In genomic region chr15:81049401-81050053, GRCm38 (mm10) we compare ENCODE assay signal across 9 mouse cellular contexts.
DNase-seq lines count a peak whose midpoint lies in the region; ATAC-seq and TF ChIP-seq lines count a peak whose summit lies in the region.
"Had no signal": no experiment of that assay in that cellular context is flagged by ENCODE, and none has a peak within 500 bp of the region (broad histone marks: within the 10 kb centered on the region; RNA-seq: fewer than 3 reads in every experiment).

No protein-coding gene starts in this region.

- no peak for ATAC-seq in kidney, embryonic 14.5 days (ENCODE audit: low FRiP score, low TSS enrichment)
- peak; percentile 68 for ATAC-seq in monocyte, adult 5-6 weeks (replicated peaks; ENCODE audit: insufficient number of reproducible peaks, low FRiP score, low TSS enrichment, poor library complexity, severe bottlenecking)
- no peak for ATAC-seq in forebrain, embryonic 16.5 days

- DNase-seq in kidney, adult 18-20 months, result peak; percentile 34
- DNase-seq in c-Kit-positive CD71-negative TER-119-negative erythroid progenitor cells, embryonic 14.5 days (ENCODE audit: low read depth), result peak; percentile 47
- no peak for DNase-seq in gastrocnemius, postnatal 36 days
- DNase-seq in layer of hippocampus, postnatal 36 days, result no peak

- H3K9ac ChIP-seq in kidney, embryonic 14.5 days (ENCODE audit: low read depth, low read length), result no peak overlapping the region
- no peak overlapping the region for H3K9ac ChIP-seq in forebrain, embryonic 16.5 days (replicated peaks; ENCODE audit: low read depth, low read length)
- H3K9ac ChIP-seq: embryonic facial prominence, embryonic 13.5 days had no signal

- no peak overlapping the region for H3K4me2 ChIP-seq in kidney, embryonic 14.5 days (replicated peaks; ENCODE audit: low read depth, low read length)
- no peak overlapping the region for H3K4me2 ChIP-seq in forebrain, embryonic 16.5 days (ENCODE audit: low read length)
- H3K4me2 ChIP-seq: embryonic facial prominence, embryonic 13.5 days had no signal

- H3K4me1 ChIP-seq in kidney, embryonic 14.5 days (ENCODE audit: control insufficient read depth, insufficient read depth, low read length), result peaks cover 4% of the 10 kb centered on the region; the same call in 1 of the 2 replicates
- H3K4me1 ChIP-seq in E14TG2a.4 (replicated peaks; ENCODE audit: low read depth, low read length), result peaks cover 19% of the 10 kb centered on the region
- no peaks in the 10 kb centered on the region for H3K4me1 ChIP-seq in forebrain, embryonic 16.5 days (replicated peaks; ENCODE audit: control insufficient read depth, insufficient read depth, low read length)
- H3K4me1 ChIP-seq: embryonic facial prominence, embryonic 13.5 days had no signal

- H3K27ac ChIP-seq in kidney, embryonic 14.5 days (ENCODE audit: low read depth, low read length), result no peak overlapping the region
- H3K27ac ChIP-seq in forebrain, embryonic 16.5 days (ENCODE audit: low read length), result no peak overlapping the region
- H3K27ac ChIP-seq: embryonic facial prominence, embryonic 13.5 days had no signal

- 75% methylated on average over 6 of the region's 6 CpGs for WGBS in kidney, embryonic 14.5 days
- 78% methylated on average over 6 of the region's 6 CpGs for WGBS in forebrain, embryonic 16.5 days

- no peaks in the 10 kb centered on the region for H3K36me3 ChIP-seq in kidney, embryonic 14.5 days (ENCODE audit: control insufficient read depth, insufficient read depth, low read length)
- H3K36me3 ChIP-seq in E14TG2a.4 (ENCODE audit: insufficient read depth, low read length), result peaks cover 6% of the 10 kb centered on the region
- H3K36me3 ChIP-seq in forebrain, embryonic 16.5 days (ENCODE audit: control insufficient read depth, insufficient read depth), result no peaks in the 10 kb centered on the region

- H3K4me3 ChIP-seq in kidney, embryonic 14.5 days (ENCODE audit: low read length), result no peak overlapping the region
- no peak overlapping the region for H3K4me3 ChIP-seq in E14TG2a.4 (replicated peaks; ENCODE audit: low read length)
- no peak overlapping the region for H3K4me3 ChIP-seq in forebrain, embryonic 16.5 days (replicated peaks; ENCODE audit: low read length)
- H3K4me3 ChIP-seq: embryonic facial prominence, embryonic 13.5 days had no signal

- intact Hi-C loops in gastrocnemius, postnatal 36 days (cut with DNase I), result loop anchor here (1.0 kb wide), 1 partner anchor 22 kb away; no protein-coding TSS in a partner anchor

- H3K9me3 ChIP-seq in kidney, embryonic 14.5 days (ENCODE audit: control insufficient read depth, low read length), result no peaks in the 10 kb centered on the region
- no peaks in the 10 kb centered on the region for H3K9me3 ChIP-seq in E14TG2a.4 (ENCODE audit: low read length)
- H3K9me3 ChIP-seq in forebrain, embryonic 16.5 days (ENCODE audit: control insufficient read depth, low read length), result no peaks in the 10 kb centered on the region
- H3K9me3 ChIP-seq: embryonic facial prominence, embryonic 13.5 days had no signal

- H3K27me3 ChIP-seq in kidney, embryonic 14.5 days (ENCODE audit: control insufficient read depth, insufficient read depth, low read length), result no peaks in the 10 kb centered on the region
- no peaks in the 10 kb centered on the region for H3K27me3 ChIP-seq in E14TG2a.4 (ENCODE audit: insufficient read depth, low read length)
- no peaks in the 10 kb centered on the region for H3K27me3 ChIP-seq in forebrain, embryonic 16.5 days (replicated peaks; ENCODE audit: control insufficient read depth, insufficient read depth, low read length)
- H3K27me3 ChIP-seq: embryonic facial prominence, embryonic 13.5 days had no signal

- TF ChIP-seq CTCF in E14TG2a.4 (conservative IDR thresholded peaks at IDR 0.05; ENCODE audit: low read length), result peak; percentile 48

Comparison
In these comparisons a context has a peak if more than half of its experiments do, and no peak if none do; other contexts are left out.
1. DNase-seq: peak in kidney, adult 18-20 months (single experiment) and c-Kit-positive CD71-negative TER-119-negative erythroid progenitor cells, embryonic 14.5 days (single experiment); none in gastrocnemius, postnatal 36 days (0 of 2) and layer of hippocampus, postnatal 36 days (0 of 2).